Mouse (Mus musculus): ENCODE measurements around the gene Lamb2. TPM values are rescaled to one million over a fixed set of nuclear protein-coding genes. Genes with fewer than 3 reads are reported as not detected.

Lamb2 gene
- polyA plus RNA-seq, 1 experiment from 2014 or later: 54.8 TPM

- DNase-seq (ENCODE audit: low spot score): no peak
- TF ChIP-seq EP300 (IDR thresholded peaks at IDR 0.05) (no peak), CTCF (IDR thresholded peaks at IDR 0.05) (no peak)
- peak overlapping the region; percentile 59 for H3K4me3 ChIP-seq (ENCODE audit: low read depth, low read length)
- no peak overlapping the region for H3K27ac ChIP-seq (ENCODE audit: low read length)
- H3K36me3 ChIP-seq (ENCODE audit: insufficient read depth, low read length): 0 out of 2 replicates have a peak, but pooled peaks cover 3% of the 10 kb centered on the region
- H3K9me3 ChIP-seq (ENCODE audit: low read length): no peaks in the 10 kb centered on the region
- H3K4me2 ChIP-seq (replicated peaks; ENCODE audit: low read depth, low read length): peak overlapping the region; percentile 98
- ATAC-seq: peak; percentile 5; the same call in 1 of the 2 replicates
- H3K27me3 ChIP-seq (replicated peaks; ENCODE audit: insufficient read depth, low read length): no peaks in the 10 kb centered on the region
- 42% methylated on average over 6 of the region's 6 CpGs for WGBS
- H3K9ac ChIP-seq (replicated peaks; ENCODE audit: low read depth): peak overlapping the region; percentile 60; the same call in 1 of the 2 replicates
- H3K4me1 ChIP-seq (ENCODE audit: insufficient read depth, low read depth, low read length): peaks cover 19% of the 10 kb centered on the region; the same call in 1 of the 2 replicates
Measured at GRCm38 (mm10) chr9:108452911-108453310, 26.6 kb upstream of the Lamb2 start.

DNA sequence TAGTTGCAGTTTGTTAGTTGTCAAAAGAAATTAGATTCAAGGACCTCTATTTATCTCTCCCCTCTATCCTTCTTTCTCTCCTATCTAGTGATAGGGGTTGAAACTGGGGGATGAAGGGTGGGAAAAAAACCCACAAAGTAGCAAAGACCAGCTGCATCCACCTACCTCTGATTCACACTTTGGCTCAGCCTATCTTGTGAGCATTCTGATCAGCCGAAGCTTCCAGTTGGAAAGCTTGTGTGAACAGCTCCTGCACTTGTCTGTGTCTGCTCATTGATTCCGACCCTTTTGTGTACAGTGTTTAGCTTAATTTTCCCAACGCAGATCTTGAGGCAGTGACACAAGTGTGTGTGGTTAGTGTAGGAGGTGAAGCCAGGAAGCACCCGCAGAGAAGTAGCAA is 26.1 kb upstream of the Lamb2 start:
- H3K36me3 ChIP-seq (ENCODE audit: insufficient read depth, low read length): no peaks in the 10 kb centered on the region
- H3K9me3 ChIP-seq (ENCODE audit: low read length): no peaks in the 10 kb centered on the region
- no peak overlapping the region for H3K4me2 ChIP-seq (replicated peaks; ENCODE audit: low read depth, low read length)
- no peak overlapping the region for H3K27ac ChIP-seq (ENCODE audit: low read length)
- peaks cover 19% of the 10 kb centered on the region; the same call in 1 of the 2 replicates for H3K4me1 ChIP-seq (ENCODE audit: insufficient read depth, low read depth, low read length)
- ATAC-seq (no peak), DNase-seq (ENCODE audit: low spot score) (no peak)
- H3K27me3 ChIP-seq (replicated peaks; ENCODE audit: insufficient read depth, low read length): no peaks in the 10 kb centered on the region
- H3K4me3 ChIP-seq (ENCODE audit: low read depth, low read length): no peak overlapping the region
- TF ChIP-seq EP300 (IDR thresholded peaks at IDR 0.05): no peak
- no peak for TF ChIP-seq CTCF (IDR thresholded peaks at IDR 0.05)
- 68% methylated on average over 4 of the region's 4 CpGs for WGBS
- H3K9ac ChIP-seq (replicated peaks; ENCODE audit: low read depth): no peak overlapping the region

- H3K4me2 ChIP-seq (replicated peaks; ENCODE audit: low read depth, low read length): no peak overlapping the region
- no peak overlapping the region for H3K9ac ChIP-seq (replicated peaks; ENCODE audit: low read depth)
- no peak for DNase-seq (ENCODE audit: low spot score)
- H3K36me3 ChIP-seq (ENCODE audit: insufficient read depth, low read length): no peaks in the 10 kb centered on the region
- H3K4me3 ChIP-seq (ENCODE audit: low read depth, low read length): no peak overlapping the region
- H3K27ac ChIP-seq (ENCODE audit: low read length): no peak overlapping the region
- no peak for ATAC-seq
- H3K27me3 ChIP-seq (replicated peaks; ENCODE audit: insufficient read depth, low read length): no peaks in the 10 kb centered on the region
- peaks cover 19% of the 10 kb centered on the region; the same call in 1 of the 2 replicates for H3K4me1 ChIP-seq (ENCODE audit: insufficient read depth, low read depth, low read length)
- no peak for TF ChIP-seq EP300 (IDR thresholded peaks at IDR 0.05)
- no peak for TF ChIP-seq CTCF (IDR thresholded peaks at IDR 0.05)
- no peaks in the 10 kb centered on the region for H3K9me3 ChIP-seq (ENCODE audit: low read length)
- 83% methylated on average over 6 of the region's 6 CpGs for WGBS
Measured at GRCm38 (mm10) chr9:108454429-108454828, 25.1 kb upstream of the Lamb2 start.

DNA sequence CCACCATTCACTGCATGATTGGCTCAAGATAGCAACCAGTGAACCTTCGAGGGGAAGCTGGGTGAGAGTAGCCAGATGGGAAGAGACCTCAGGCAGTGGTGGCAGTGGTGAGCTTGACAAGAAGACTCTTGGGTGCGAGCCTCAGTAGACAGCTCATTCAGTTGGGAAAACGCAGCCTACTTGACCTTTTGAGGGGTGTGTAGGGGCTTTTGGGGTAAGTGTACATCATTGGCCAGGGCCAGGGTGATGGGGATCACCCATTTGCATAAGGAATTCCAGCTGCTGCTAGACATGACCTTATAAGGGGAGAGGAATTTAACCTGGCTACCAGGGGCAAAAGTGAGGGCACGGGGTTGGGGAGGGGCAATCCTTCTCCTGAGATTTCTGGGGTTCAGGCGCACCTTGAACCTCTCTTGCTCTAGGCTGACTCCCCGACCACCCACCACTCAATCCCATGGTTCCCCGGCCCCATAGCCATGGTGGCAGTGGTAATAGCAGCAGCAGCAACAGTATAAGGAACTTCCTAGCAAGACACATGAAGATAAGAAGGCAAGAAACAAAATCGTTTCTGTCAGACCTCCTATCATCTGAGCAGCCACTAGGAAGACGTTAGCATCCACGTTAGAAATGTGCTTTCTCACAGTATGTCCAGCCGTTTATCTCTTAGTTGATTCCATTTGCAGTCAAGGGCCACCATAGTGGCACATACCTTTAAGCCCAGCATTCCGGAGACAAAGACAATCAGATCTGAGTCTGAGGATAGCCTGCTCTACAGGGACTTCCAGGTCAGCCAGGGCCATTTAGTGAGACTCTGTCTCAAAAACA is 23.6 kb upstream of the Lamb2 start:
- H3K4me3 ChIP-seq (ENCODE audit: low read depth, low read length): no peak overlapping the region
- H3K27ac ChIP-seq (ENCODE audit: low read length): no peak overlapping the region
- ATAC-seq (no peak), DNase-seq (ENCODE audit: low spot score) (peak; percentile 33)
- no peaks in the 10 kb centered on the region for H3K27me3 ChIP-seq (replicated peaks; ENCODE audit: insufficient read depth, low read length)
- H3K9me3 ChIP-seq (ENCODE audit: low read length): no peaks in the 10 kb centered on the region
- H3K36me3 ChIP-seq (ENCODE audit: insufficient read depth, low read length): no peaks in the 10 kb centered on the region
- no peak overlapping the region for H3K9ac ChIP-seq (replicated peaks; ENCODE audit: low read depth)
- 64% methylated on average over 12 of the region's 12 CpGs for WGBS
- no peak for TF ChIP-seq CTCF (IDR thresholded peaks at IDR 0.05)
- TF ChIP-seq EP300 (IDR thresholded peaks at IDR 0.05): no peak
- H3K4me2 ChIP-seq (replicated peaks; ENCODE audit: low read depth, low read length): no peak overlapping the region
- H3K4me1 ChIP-seq (ENCODE audit: insufficient read depth, low read depth, low read length): peaks cover 10% of the 10 kb centered on the region; the same call in 1 of the 2 replicates

DNA sequence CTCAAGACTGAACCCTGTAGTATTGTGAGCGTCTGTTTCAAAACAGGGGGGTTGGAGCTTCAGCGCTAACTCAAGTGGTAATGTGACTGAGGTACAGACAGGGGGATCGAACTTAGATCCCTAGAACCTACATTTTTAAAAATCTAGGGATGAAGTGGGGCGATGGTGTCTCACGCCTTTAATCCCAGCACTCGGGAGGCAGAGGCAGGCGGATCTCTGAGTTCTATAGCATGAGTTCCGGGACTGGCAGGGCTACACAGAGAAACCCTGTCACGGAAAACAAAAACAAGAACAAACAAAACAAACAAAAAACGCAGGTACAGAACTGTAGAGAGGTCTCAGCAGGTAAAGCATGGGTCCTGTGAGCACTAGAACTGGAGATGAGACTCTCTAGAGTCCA is 22.6 kb upstream of the Lamb2 start:
- no peak overlapping the region for H3K4me3 ChIP-seq (ENCODE audit: low read depth, low read length)
- no peak overlapping the region for H3K4me2 ChIP-seq (replicated peaks; ENCODE audit: low read depth, low read length)
- DNase-seq (ENCODE audit: low spot score) (no peak), ATAC-seq (no peak)
- no peaks in the 10 kb centered on the region for H3K27me3 ChIP-seq (replicated peaks; ENCODE audit: insufficient read depth, low read length)
- H3K9me3 ChIP-seq (ENCODE audit: low read length): no peaks in the 10 kb centered on the region
- no peaks in the 10 kb centered on the region for H3K36me3 ChIP-seq (ENCODE audit: insufficient read depth, low read length)
- TF ChIP-seq CTCF (IDR thresholded peaks at IDR 0.05) (no peak), EP300 (IDR thresholded peaks at IDR 0.05) (no peak)
- no peak overlapping the region for H3K9ac ChIP-seq (replicated peaks; ENCODE audit: low read depth)
- peaks cover 11% of the 10 kb centered on the region; the same call in 1 of the 2 replicates for H3K4me1 ChIP-seq (ENCODE audit: insufficient read depth, low read depth, low read length)
- 83% methylated on average over 10 of the region's 10 CpGs for WGBS
- no peak overlapping the region for H3K27ac ChIP-seq (ENCODE audit: low read length)

DNA sequence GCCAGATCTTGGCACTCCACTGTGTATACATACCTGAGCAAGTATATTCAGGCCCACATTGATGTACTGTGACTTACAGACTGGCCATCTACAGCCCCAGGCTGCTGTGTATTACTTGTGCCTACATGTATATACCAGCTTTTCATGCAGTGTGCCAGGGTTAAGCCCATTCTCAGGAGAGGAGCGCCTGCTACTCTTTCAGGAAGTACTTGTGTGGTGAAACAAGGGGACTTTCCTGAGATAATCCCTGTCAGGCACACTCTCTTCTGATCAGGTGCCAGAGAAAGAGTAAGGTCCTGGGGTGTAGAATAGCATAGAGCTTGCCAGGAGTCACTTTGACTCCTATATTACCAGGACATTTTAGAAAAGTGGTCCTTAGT is 19.6 kb upstream of the Lamb2 start:
- Histone ChIP-seq H3K36me3 (ENCODE audit: insufficient read depth, low read length) (peaks cover 16% of the 10 kb centered on the region; the same call in 1 of the 2 replicates), H3K9me3 (ENCODE audit: low read length) (no peaks in the 10 kb centered on the region), H3K27ac (ENCODE audit: low read length) (peak overlapping the region; percentile 98), H3K27me3 (replicated peaks; ENCODE audit: insufficient read depth, low read length) (no peaks in the 10 kb centered on the region), H3K4me2 (replicated peaks; ENCODE audit: low read depth, low read length) (peak overlapping the region; percentile 72), H3K4me3 (ENCODE audit: low read depth, low read length) (peak overlapping the region; percentile 95), H3K4me1 (ENCODE audit: insufficient read depth, low read depth, low read length) (peaks cover 23% of the 10 kb centered on the region), H3K9ac (replicated peaks; ENCODE audit: low read depth) (no peak overlapping the region)
- 53% methylated on average over 1 of the region's 1 CpGs for WGBS
- ATAC-seq: no peak
- TF ChIP-seq CTCF (IDR thresholded peaks at IDR 0.05): no peak
- no peak for TF ChIP-seq EP300 (IDR thresholded peaks at IDR 0.05)
- no peak for DNase-seq (ENCODE audit: low spot score)
